Mouse (Mus musculus): Measurements from ENCODE around the gene Cox10. TPM values are rescaled to one million over a fixed set of nuclear protein-coding genes. Genes with fewer than 3 reads are reported as not detected.

Gene Cox10
- total and polyA plus RNA-seq, 2 experiments from 2014 or later: 20.9 to 33.0 TPM

DNA sequence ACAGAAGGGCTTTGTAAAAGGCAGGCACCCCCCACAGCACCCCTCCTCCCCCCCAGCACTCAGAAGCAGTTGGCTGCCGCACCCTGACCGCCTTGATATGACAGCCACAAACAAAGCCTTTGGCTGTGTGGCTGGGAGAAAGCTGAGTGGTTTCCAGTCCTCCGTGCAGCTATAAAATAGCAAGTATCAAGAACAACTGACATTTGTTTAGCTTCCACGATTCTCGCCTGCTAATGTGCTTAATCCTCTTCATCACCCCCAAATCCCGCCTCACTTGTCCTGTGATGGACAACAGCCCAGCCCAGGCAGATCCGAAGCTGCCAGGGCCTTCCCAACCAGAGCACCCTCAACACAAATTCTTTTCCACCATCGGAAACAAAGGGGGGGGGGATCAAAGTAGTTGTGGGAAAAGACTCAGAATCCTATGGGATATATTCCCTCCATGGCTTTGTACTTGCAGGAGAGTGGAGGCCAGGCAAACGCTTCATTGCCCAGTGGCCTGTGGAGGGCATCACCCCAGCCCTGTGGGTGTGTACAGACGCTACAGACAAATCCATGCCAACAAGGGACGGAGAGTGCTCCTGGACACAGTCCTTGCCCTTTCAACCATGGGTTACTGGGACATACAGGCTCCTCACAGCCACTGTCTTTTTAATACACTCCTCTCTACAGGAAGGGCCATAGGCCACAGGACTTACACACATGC lies 109.9 kb downstream of the Cox10 start:
- 0 out of 2 replicates have a peak, but pooled peaks cover 3% of the 10 kb centered on the region for H3K4me1 ChIP-seq (ENCODE audit: insufficient read depth, low read length)
- DNase-seq (ENCODE audit: low spot score) (peak; percentile 58), ATAC-seq (peak; percentile 39; the same call in 1 of the 2 replicates)
- H3K36me3 ChIP-seq (ENCODE audit: insufficient read depth, low read length): no peaks in the 10 kb centered on the region; the same call in 1 of the 2 replicates
- WGBS: 35% methylated on average over 11 of the region's 11 CpGs
- no peak for TF ChIP-seq CTCF (IDR thresholded peaks at IDR 0.05; ENCODE audit: low read depth)
- H3K27ac ChIP-seq: no peak overlapping the region; the same call in 1 of the 2 replicates
- no peaks in the 10 kb centered on the region for H3K9me3 ChIP-seq (ENCODE audit: low read length)
- H3K9ac ChIP-seq (replicated peaks; ENCODE audit: low read length): no peak overlapping the region
- H3K27me3 ChIP-seq (ENCODE audit: insufficient read depth, low read length): no peaks in the 10 kb centered on the region
- no peak overlapping the region for H3K4me2 ChIP-seq (ENCODE audit: low read depth, low read length)
- no peak overlapping the region for H3K4me3 ChIP-seq (ENCODE audit: low read length)

- DNase-seq (ENCODE audit: low spot score) (no peak), ATAC-seq (no peak)
- Histone ChIP-seq H3K9me3 (ENCODE audit: low read length) (no peaks in the 10 kb centered on the region), H3K36me3 (ENCODE audit: insufficient read depth, low read length) (no peaks in the 10 kb centered on the region; the same call in 1 of the 2 replicates), H3K9ac (replicated peaks; ENCODE audit: low read length) (no peak overlapping the region), H3K4me1 (ENCODE audit: insufficient read depth, low read length) (0 out of 2 replicates have a peak, but pooled peaks cover 3% of the 10 kb centered on the region), H3K27me3 (ENCODE audit: insufficient read depth, low read length) (no peaks in the 10 kb centered on the region), H3K4me2 (ENCODE audit: low read depth, low read length) (no peak overlapping the region), H3K27ac (no peak overlapping the region; the same call in 1 of the 2 replicates), H3K4me3 (ENCODE audit: low read length) (no peak overlapping the region)
- WGBS: 50% methylated on average over 3 of the region's 3 CpGs
- TF ChIP-seq CTCF (IDR thresholded peaks at IDR 0.05; ENCODE audit: low read depth): no peak
These were observed 110.8 kb downstream of the Cox10 start for GRCm38 (mm10) chr11:63968388-63969035.

DNA sequence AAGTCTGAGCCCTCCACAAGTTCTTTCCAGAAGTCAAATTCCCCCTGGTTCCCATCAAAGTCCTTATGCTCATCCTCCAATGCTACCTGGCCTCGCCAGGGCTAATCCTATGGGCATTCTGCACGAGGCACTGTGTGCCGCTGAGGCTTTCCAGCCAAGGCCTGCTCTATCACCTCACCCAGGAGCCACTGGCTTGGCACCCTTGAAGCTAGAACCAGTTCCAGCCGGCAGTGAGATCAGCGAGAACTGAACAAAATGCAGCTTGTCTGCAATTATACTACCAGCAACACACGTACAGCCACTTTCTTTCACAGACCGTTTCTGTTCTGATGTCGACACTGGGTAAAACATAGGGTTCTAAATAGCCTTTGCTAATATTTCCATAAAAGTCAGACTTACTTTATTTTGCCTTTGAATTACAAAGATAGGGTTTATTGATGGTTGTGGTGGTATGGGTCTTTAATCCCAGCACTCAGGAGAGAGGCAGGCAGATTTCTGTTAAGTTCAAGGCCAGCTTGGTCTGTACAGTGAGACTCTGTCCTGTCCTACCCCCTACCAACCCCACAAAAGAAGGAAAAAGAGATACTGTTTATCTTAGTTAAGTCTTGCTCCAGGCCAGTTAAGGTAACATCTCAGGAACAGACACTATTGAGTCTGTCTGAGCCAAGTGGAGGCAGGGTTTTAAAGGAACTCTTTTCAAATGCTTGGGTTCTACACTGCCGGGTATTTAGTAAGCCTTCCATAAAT lies 111.5 kb downstream of the Cox10 start:
- Histone ChIP-seq H3K4me2 (ENCODE audit: low read depth, low read length) (no peak overlapping the region), H3K36me3 (ENCODE audit: insufficient read depth, low read length) (no peaks in the 10 kb centered on the region), H3K9ac (replicated peaks; ENCODE audit: low read length) (no peak overlapping the region), H3K4me1 (ENCODE audit: insufficient read depth, low read length) (0 out of 2 replicates have a peak, but pooled peaks cover 3% of the 10 kb centered on the region), H3K27ac (no peak overlapping the region), H3K9me3 (ENCODE audit: low read length) (no peaks in the 10 kb centered on the region), H3K4me3 (ENCODE audit: low read length) (no peak overlapping the region), H3K27me3 (ENCODE audit: insufficient read depth, low read length) (no peaks in the 10 kb centered on the region)
- WGBS: 83% methylated on average over 9 of the region's 9 CpGs
- DNase-seq (ENCODE audit: low spot score) (no peak), ATAC-seq (no peak)
- TF ChIP-seq CTCF (IDR thresholded peaks at IDR 0.05; ENCODE audit: low read depth): no peak

GRCm38 (mm10) chr11:63965437-63965836 lies 113.8 kb downstream of the Cox10 start:
- Histone ChIP-seq H3K27ac (no peak overlapping the region), H3K4me3 (ENCODE audit: low read length) (no peak overlapping the region), H3K9me3 (ENCODE audit: low read length) (no peaks in the 10 kb centered on the region), H3K9ac (replicated peaks; ENCODE audit: low read length) (no peak overlapping the region), H3K4me1 (ENCODE audit: insufficient read depth, low read length) (0 out of 2 replicates have a peak, but pooled peaks cover 3% of the 10 kb centered on the region), H3K4me2 (ENCODE audit: low read depth, low read length) (no peak overlapping the region), H3K36me3 (ENCODE audit: insufficient read depth, low read length) (no peaks in the 10 kb centered on the region), H3K27me3 (ENCODE audit: insufficient read depth, low read length) (no peaks in the 10 kb centered on the region)
- peak; percentile 65 for DNase-seq (ENCODE audit: low spot score)
- WGBS: 38% methylated on average over 5 of the region's 5 CpGs
- ATAC-seq: peak; percentile 71
- TF ChIP-seq CTCF (IDR thresholded peaks at IDR 0.05; ENCODE audit: low read depth): no peak

DNA sequence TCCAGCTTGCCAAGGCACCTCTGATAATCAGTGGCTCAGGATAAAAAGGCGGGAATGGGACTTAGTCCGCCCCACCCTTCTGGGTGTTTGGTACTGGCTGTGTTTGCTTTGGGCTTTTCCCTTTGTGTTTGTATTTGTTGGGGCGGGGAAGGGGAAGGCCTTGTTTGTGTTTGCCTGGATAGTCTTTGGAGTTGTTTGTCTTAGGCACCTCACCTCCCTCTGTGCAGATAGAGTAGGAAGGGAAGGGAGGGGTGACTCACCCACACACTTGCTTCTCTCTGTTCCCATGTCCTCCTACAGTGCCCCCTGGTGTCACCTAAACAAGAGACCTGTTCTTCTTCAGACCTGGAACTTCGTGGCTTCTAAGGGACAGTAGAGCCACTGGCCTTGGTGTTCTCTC lies 122.1 kb downstream of the Cox10 start:
- ATAC-seq (no peak), DNase-seq (ENCODE audit: low spot score) (no peak)
- peaks cover 7% of the 10 kb centered on the region for H3K4me1 ChIP-seq (ENCODE audit: insufficient read depth, low read length)
- H3K9me3 ChIP-seq (ENCODE audit: low read length): no peaks in the 10 kb centered on the region
- H3K27ac ChIP-seq: no peak overlapping the region
- 40% methylated on average over 4 of the region's 4 CpGs for WGBS
- TF ChIP-seq CTCF (IDR thresholded peaks at IDR 0.05; ENCODE audit: low read depth): peak; percentile 47
- no peak overlapping the region for H3K4me2 ChIP-seq (ENCODE audit: low read depth, low read length)
- no peaks in the 10 kb centered on the region for H3K36me3 ChIP-seq (ENCODE audit: insufficient read depth, low read length)
- no peak overlapping the region for H3K4me3 ChIP-seq (ENCODE audit: low read length)
- H3K27me3 ChIP-seq (ENCODE audit: insufficient read depth, low read length): no peaks in the 10 kb centered on the region
- H3K9ac ChIP-seq (replicated peaks; ENCODE audit: low read length): no peak overlapping the region

DNA sequence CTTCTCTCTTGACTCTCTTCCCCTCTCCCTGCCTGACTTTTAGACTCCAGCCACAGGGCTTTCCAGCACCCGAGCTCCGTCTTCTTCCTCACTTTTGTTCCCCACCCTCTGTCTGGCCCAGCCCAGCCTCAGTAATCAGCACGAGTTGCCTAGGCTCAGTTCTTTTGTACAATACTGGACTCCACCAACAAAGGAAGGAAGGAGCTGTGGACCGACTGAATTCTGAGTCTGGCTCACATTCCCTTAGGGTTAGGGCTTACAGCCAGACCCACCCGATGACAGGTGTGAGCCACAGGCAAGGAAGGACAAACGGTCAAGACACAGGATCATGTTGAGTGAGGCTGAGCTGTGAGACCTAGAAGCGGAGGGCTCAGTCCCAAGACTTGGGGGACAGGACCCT lies 122.5 kb downstream of the Cox10 start:
- H3K36me3 ChIP-seq (ENCODE audit: insufficient read depth, low read length): no peaks in the 10 kb centered on the region
- WGBS: 29% methylated on average over 7 of the region's 7 CpGs
- no peak overlapping the region for H3K4me3 ChIP-seq (ENCODE audit: low read length)
- H3K27me3 ChIP-seq (ENCODE audit: insufficient read depth, low read length): no peaks in the 10 kb centered on the region
- DNase-seq (ENCODE audit: low spot score): no peak
- no peak overlapping the region for H3K27ac ChIP-seq
- no peak overlapping the region for H3K4me2 ChIP-seq (ENCODE audit: low read depth, low read length)
- H3K9me3 ChIP-seq (ENCODE audit: low read length): no peaks in the 10 kb centered on the region
- no peak for TF ChIP-seq CTCF (IDR thresholded peaks at IDR 0.05; ENCODE audit: low read depth)
- ATAC-seq: no peak
- H3K4me1 ChIP-seq (ENCODE audit: insufficient read depth, low read length): peaks cover 11% of the 10 kb centered on the region
- no peak overlapping the region for H3K9ac ChIP-seq (replicated peaks; ENCODE audit: low read length)
